Mouse (Mus musculus): ENCODE data around the gene Ggta1. TPM values are rescaled to one million over a fixed set of nuclear protein-coding genes. Genes with fewer than 3 reads are reported as not detected.
A peak's percentile ranks its signal among the peaks of the same experiment; 100 is the strongest.

Gene Ggta1
- polyA plus RNA-seq (2016; fragmentation: Nextera tagmentation; extraction: Ambion mirVana): 6.4 and 7.6 TPM in 2 replicates

DNA sequence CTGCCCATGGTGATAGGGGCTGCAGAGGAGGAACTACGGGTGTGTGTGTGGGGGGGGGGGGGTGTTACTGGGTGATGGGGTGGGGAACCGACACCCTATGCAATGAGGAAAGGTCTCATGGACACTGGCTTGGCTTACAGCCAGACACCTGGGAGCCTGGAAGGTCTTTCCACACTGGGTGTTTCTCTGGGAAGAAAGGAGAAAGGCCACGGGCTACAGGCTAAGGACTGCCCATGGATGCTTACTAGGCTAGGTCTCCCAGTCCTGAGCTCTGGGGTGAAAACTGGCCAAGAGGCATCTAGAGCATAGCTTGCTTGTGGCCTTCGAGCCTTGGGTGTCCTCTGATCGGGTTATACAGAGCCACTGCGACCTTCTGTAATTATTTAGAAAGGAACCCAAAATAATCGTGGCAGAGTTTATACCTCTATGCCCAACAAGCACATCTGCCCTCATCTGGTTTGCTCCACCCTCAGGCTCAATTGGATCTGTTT, at the start of gene Ggta1:
Gene Ggta1 (minus strand): TSS at position 441 of the 491 bp plus-strand sequence.
- Histone ChIP-seq H3K4me2 (replicated peaks) (peak within 1 kb of the TSS; percentile 86), H3K4me1 (peaks cover 23% of the 10 kb centered on the region; the same call in 1 of the 2 replicates), H3K9me3 (replicated peaks) (no peaks in the 10 kb centered on the region), H3K27ac (no peak within 1 kb of the TSS), H3K36me3 (no peaks in the 10 kb centered on the region), H3K4me3 (peak within 1 kb of the TSS; percentile 50), H3K27me3 (peaks cover 12% of the 10 kb centered on the region; the same call in 1 of the 2 replicates), H3K9ac (peak within 1 kb of the TSS; percentile 64)
- no peak for ATAC-seq (ENCODE audit: low FRiP score)
- WGBS: 29% methylated on average over 6 of the region's 7 CpGs

DNA sequence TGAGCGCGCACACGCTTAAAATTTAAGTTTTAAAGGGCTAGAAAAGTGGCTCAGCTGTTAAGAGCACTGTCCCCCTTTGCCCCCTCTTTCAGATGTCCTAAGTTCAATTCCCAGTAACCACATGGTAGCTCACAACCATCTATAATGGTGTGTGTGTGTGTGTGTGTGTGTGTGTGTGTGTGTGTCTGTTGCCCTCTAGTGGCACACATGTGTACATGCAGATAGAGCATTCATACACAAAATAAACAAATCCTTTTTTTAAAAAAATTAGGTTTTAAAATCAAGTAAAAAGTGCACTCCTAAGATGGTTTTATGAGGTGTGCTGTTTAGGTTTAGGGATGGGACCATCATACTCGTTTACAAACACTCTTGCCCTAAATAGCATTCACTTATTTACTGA, 49.2 kb upstream of the Ggta1 start:
- Histone ChIP-seq H3K27ac (no peak overlapping the region), H3K9ac (no peak overlapping the region), H3K9me3 (replicated peaks) (no peaks in the 10 kb centered on the region), H3K4me1 (peaks cover 21% of the 10 kb centered on the region), H3K4me2 (replicated peaks) (no peak overlapping the region), H3K27me3 (no peaks in the 10 kb centered on the region), H3K36me3 (no peaks in the 10 kb centered on the region), H3K4me3 (no peak overlapping the region)
- WGBS: 92% methylated on average over 4 of the region's 4 CpGs
- ATAC-seq (ENCODE audit: low FRiP score): no peak

DNA sequence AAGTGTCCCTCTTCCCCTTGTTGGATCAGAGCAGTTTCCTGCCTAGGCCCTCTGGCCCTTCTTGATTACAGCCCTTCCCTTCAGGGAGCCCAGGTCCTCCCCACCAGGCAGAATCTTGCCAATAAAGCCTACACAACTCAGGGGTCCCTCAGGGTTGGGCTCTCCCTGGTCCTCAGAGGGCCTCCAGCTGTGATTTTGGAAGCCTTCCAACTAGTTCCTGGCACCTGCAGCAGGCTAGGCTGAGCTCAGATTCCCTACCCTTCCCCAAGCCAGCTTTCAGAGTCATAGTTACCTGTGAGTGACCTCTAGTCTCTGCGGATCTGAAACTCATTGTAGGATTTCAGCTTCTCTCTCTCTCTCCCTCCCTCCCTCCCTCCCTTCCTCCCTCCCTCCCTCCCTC, 47.9 kb upstream of the Ggta1 start:
- Histone ChIP-seq H3K4me1 (peaks cover 26% of the 10 kb centered on the region), H3K27me3 (no peaks in the 10 kb centered on the region), H3K4me2 (replicated peaks) (no peak overlapping the region), H3K9ac (no peak overlapping the region), H3K36me3 (no peaks in the 10 kb centered on the region), H3K9me3 (replicated peaks) (no peaks in the 10 kb centered on the region), H3K4me3 (no peak overlapping the region), H3K27ac (no peak overlapping the region; the same call in 1 of the 2 replicates)
- WGBS: 64% methylated on average over 1 of the region's 1 CpGs
- ATAC-seq (ENCODE audit: low FRiP score): no peak

DNA sequence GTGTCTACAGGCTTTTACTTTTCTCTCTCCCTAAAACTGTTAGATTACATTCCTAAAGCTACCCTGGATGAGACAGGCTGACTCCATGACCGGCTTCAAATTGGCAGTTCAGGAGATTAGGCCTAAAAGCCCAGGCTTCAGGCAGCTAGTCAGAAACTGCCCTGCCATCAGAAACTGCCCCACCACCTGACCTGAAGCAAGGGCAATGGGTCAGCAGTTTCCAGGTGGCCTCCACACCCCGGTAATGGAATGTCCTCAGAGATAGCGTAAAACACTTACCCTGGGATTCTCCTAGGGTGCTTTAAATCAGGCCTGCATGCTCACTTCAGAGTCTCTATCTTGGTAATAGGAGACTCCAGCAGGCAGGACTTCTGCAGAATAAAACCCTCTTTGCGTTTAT, 46.9 kb upstream of the Ggta1 start:
- WGBS: 69% methylated on average over 4 of the region's 4 CpGs
- no peak overlapping the region for H3K27ac ChIP-seq
- H3K4me3 ChIP-seq: no peak overlapping the region
- peaks cover 26% of the 10 kb centered on the region for H3K4me1 ChIP-seq
- H3K36me3 ChIP-seq: no peaks in the 10 kb centered on the region
- no peak overlapping the region for H3K9ac ChIP-seq
- no peak overlapping the region for H3K4me2 ChIP-seq (replicated peaks)
- H3K27me3 ChIP-seq: no peaks in the 10 kb centered on the region
- no peaks in the 10 kb centered on the region for H3K9me3 ChIP-seq (replicated peaks)
- ATAC-seq (ENCODE audit: low FRiP score): no peak

- H3K4me3 ChIP-seq: no peak overlapping the region
- H3K9ac ChIP-seq: no peak overlapping the region
- H3K36me3 ChIP-seq: no peaks in the 10 kb centered on the region
- no peaks in the 10 kb centered on the region for H3K9me3 ChIP-seq (replicated peaks)
- H3K27me3 ChIP-seq: no peaks in the 10 kb centered on the region
- WGBS: 42% methylated on average over 6 of the region's 6 CpGs
- no peak for ATAC-seq (ENCODE audit: low FRiP score)
- H3K27ac ChIP-seq: no peak overlapping the region
- no peak overlapping the region for H3K4me2 ChIP-seq (replicated peaks)
- H3K4me1 ChIP-seq: peaks cover 26% of the 10 kb centered on the region
These were observed 46.3 kb upstream of the Ggta1 start for GRCm38 (mm10) chr2:35509343-35509667.

DNA sequence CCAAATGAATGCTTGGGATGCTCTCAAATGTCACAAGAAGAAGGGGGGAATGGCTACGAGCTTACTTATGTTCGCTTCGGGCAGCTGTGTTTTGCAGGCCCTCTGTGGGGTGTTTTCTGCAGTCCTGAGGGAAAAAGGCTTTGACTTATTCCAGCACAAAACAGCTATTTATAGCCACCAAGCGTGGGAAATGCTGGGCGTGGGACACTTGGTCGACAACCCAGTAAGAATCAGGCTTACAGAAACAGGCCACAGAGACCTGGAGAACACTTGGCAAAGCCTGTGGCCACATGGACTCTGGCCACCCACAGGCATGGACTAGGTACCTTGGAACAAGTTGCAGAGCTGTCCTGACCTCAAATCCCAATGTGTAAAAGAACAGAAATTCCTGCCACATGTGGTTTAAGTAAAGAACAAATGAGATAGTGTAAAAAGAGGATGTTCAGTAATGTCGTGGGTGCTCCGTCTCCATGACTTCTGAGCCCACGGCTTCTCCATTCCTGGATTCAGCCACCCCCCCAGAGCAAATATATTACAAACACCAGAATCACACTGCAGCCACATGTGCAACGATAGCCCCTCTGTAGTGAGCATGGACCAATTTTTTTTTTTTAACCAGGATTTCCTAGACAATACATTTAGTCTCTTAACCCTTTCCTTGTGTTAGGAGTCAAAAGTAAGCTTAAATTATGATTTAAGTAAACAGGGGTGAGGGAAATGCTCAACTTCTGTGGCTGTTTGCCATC, 45.7 kb upstream of the Ggta1 start:
- no peak overlapping the region for H3K4me2 ChIP-seq (replicated peaks)

GRCm38 (mm10) chr2:35507191-35507511, 44.1 kb upstream of the Ggta1 start:
- Histone ChIP-seq H3K9ac (no peak overlapping the region), H3K4me3 (no peak overlapping the region), H3K27ac (no peak overlapping the region), H3K27me3 (no peaks in the 10 kb centered on the region), H3K4me2 (replicated peaks) (no peak overlapping the region), H3K4me1 (peaks cover 24% of the 10 kb centered on the region; the same call in 1 of the 2 replicates), H3K9me3 (replicated peaks) (no peaks in the 10 kb centered on the region), H3K36me3 (no peaks in the 10 kb centered on the region)
- WGBS: 57% methylated on average over 9 of the region's 9 CpGs
- ATAC-seq (ENCODE audit: low FRiP score): no peak

More for the DNA sequence above, 45.7 kb upstream of the Ggta1 start:
- Histone ChIP-seq H3K9ac (no peak overlapping the region), H3K36me3 (no peaks in the 10 kb centered on the region), H3K27ac (peak overlapping the region; percentile 26; the same call in 1 of the 2 replicates), H3K9me3 (replicated peaks) (no peaks in the 10 kb centered on the region), H3K4me1 (peaks cover 24% of the 10 kb centered on the region), H3K4me3 (no peak overlapping the region), H3K27me3 (no peaks in the 10 kb centered on the region)
- WGBS: 45% methylated on average over 10 of the region's 10 CpGs
- ATAC-seq (ENCODE audit: low FRiP score): no peak

GRCm38 (mm10) chr2:35506311-35507190, 43.5 kb upstream of the Ggta1 start:
- ATAC-seq (ENCODE audit: low FRiP score): no peak
- H3K27ac ChIP-seq: no peak overlapping the region
- no peaks in the 10 kb centered on the region for H3K36me3 ChIP-seq
- H3K4me1 ChIP-seq: peaks cover 24% of the 10 kb centered on the region; the same call in 1 of the 2 replicates
- no peak overlapping the region for H3K4me2 ChIP-seq (replicated peaks)
- H3K4me3 ChIP-seq: no peak overlapping the region
- no peaks in the 10 kb centered on the region for H3K9me3 ChIP-seq (replicated peaks)
- WGBS: 68% methylated on average over 6 of the region's 6 CpGs
- H3K27me3 ChIP-seq: no peaks in the 10 kb centered on the region
- H3K9ac ChIP-seq: no peak overlapping the region

- Histone ChIP-seq H3K4me3 (no peak overlapping the region), H3K4me1 (peaks cover 24% of the 10 kb centered on the region; the same call in 1 of the 2 replicates), H3K27me3 (no peaks in the 10 kb centered on the region), H3K36me3 (no peaks in the 10 kb centered on the region), H3K9me3 (replicated peaks) (no peaks in the 10 kb centered on the region), H3K4me2 (replicated peaks) (no peak overlapping the region), H3K9ac (no peak overlapping the region), H3K27ac (no peak overlapping the region)
- 79% methylated on average over 6 of the region's 6 CpGs for WGBS
- ATAC-seq (ENCODE audit: low FRiP score): no peak
These were observed 42.7 kb upstream of the Ggta1 start for GRCm38 (mm10) chr2:35505519-35506286.

- no peaks in the 10 kb centered on the region for H3K36me3 ChIP-seq
- H3K4me3 ChIP-seq: no peak overlapping the region
- WGBS: 72% methylated on average over 7 of the region's 7 CpGs
- no peaks in the 10 kb centered on the region for H3K27me3 ChIP-seq
- H3K4me2 ChIP-seq (replicated peaks): no peak overlapping the region
- H3K9ac ChIP-seq: no peak overlapping the region
- no peaks in the 10 kb centered on the region for H3K9me3 ChIP-seq (replicated peaks)
- no peak overlapping the region for H3K27ac ChIP-seq
- peaks cover 23% of the 10 kb centered on the region; the same call in 1 of the 2 replicates for H3K4me1 ChIP-seq
- no peak for ATAC-seq (ENCODE audit: low FRiP score)
These were observed 41.4 kb upstream of the Ggta1 start for GRCm38 (mm10) chr2:35504417-35504776.

- Histone ChIP-seq H3K9me3 (replicated peaks) (no peaks in the 10 kb centered on the region), H3K27ac (peak overlapping the region; percentile 23; the same call in 1 of the 2 replicates), H3K36me3 (no peaks in the 10 kb centered on the region), H3K4me3 (no peak overlapping the region), H3K9ac (no peak overlapping the region), H3K4me2 (replicated peaks) (no peak overlapping the region), H3K27me3 (no peaks in the 10 kb centered on the region), H3K4me1 (peaks cover 20% of the 10 kb centered on the region; the same call in 1 of the 2 replicates)
- no peak for ATAC-seq (ENCODE audit: low FRiP score)
- WGBS: 63% methylated on average over 8 of the region's 8 CpGs
These were observed 40.8 kb upstream of the Ggta1 start for GRCm38 (mm10) chr2:35503723-35504416.
